ENCODE assay signal across 8 mouse cellular contexts in the genomic region with DNA sequence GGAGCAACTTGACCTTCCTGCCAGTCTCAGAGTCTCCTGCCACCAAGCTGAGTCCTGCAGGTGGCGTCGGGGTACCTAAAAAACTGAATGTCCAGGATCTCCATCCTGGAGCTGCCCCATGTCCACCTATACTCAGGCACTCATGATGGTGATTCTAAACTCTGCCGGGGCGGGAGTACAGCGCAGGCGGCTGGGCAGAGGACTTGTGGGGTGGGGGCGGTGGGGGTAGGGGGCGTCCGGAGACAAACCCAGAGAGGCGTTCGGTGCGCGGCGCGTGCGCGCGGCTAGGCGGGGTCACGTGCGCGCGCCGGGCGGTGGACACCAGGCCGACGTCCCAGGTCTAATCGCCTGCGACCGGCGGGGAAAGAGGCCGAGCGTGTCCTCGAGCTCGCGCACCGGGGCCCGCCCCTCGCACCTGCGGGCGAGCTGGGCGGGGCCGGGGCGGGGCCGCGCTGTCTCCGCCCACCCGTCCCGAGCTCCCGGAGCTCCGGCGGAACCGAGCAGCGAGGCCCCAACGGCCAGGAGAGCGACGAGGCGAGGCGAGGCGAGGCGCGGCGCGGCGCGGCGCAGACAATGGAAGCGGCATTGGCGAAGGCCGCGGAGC. TPM values are rescaled to one million over a fixed set of nuclear protein-coding genes. Genes with fewer than 3 reads are reported as not detected.
DNase-seq lines count a peak whose midpoint lies in the region; ATAC-seq and TF ChIP-seq lines count a peak whose summit lies in the region.

TSS of gene Ralgds (plus strand) at position 328 of the 604 bp plus-strand sequence.

- TF ChIP-seq CTCF in heart, postnatal 0 days (IDR thresholded peaks at IDR 0.05; ENCODE audit: low read depth), result no peak
- TF ChIP-seq CTCF in olfactory bulb, adult 2 months (IDR thresholded peaks at IDR 0.05; ENCODE audit: insufficient read depth, low read depth, low read length), result no peak

- peak; percentile 26 for ATAC-seq in CD4-positive, CD25-positive, alpha-beta regulatory T cell, adult 4 months
- peak; percentile 36 for ATAC-seq in heart, postnatal 0 days (ENCODE audit: insufficient read depth, low read depth)
- ATAC-seq in megakaryocyte progenitor cell, adult 5-6 weeks (replicated peaks; ENCODE audit: poor library complexity), result no peak

- under 1% methylated on average over 44 of the region's 71 CpGs for WGBS in heart, postnatal 0 days
- WGBS in olfactory bulb, adult 2 months, result under 1% methylated on average over 71 of the region's 71 CpGs

- H3K36me3 ChIP-seq in heart, postnatal 0 days (replicated peaks; ENCODE audit: control insufficient read depth, insufficient read depth, low read length), result no peaks in the 10 kb centered on the region

- peak within 1 kb of the TSS; percentile 95 for H3K4me2 ChIP-seq in heart, postnatal 0 days (ENCODE audit: low read depth, low read length)

- peak; percentile 69 to 81 for DNase-seq in adrenal gland, adult (ENCODE audit: inconsistent age in 2 of 2, low spot score in 1 of 2)
- peak; percentile 73 for DNase-seq in embryo, embryonic 9.5 days (ENCODE audit: extremely low spot score)
- DNase-seq in heart, postnatal 0 days (ENCODE audit: low spot score), result peak; percentile 25
- peak; percentile 78 to 91 for DNase-seq in kidney, postnatal 25 days
- peak; percentile 75 to 80 for DNase-seq in lung, adult 18-20 months

- peaks cover 18% of the 10 kb centered on the region for H3K4me1 ChIP-seq in heart, postnatal 0 days (ENCODE audit: control insufficient read depth, insufficient read depth)
- H3K4me1 ChIP-seq in olfactory bulb, adult 2 months (ENCODE audit: control insufficient read depth, insufficient read depth, low read length), result peaks cover 29% of the 10 kb centered on the region

- H3K27ac ChIP-seq in heart, postnatal 0 days (ENCODE audit: low read depth), result no peak within 1 kb of the TSS
- no peak within 1 kb of the TSS for H3K27ac ChIP-seq in olfactory bulb, adult 2 months (ENCODE audit: insufficient read depth, low read depth, low read length)

- no peaks in the 10 kb centered on the region for H3K9me3 ChIP-seq in heart, postnatal 0 days (replicated peaks; ENCODE audit: control insufficient read depth, low read length)

- no peak for TF ChIP-seq EP300 in heart, postnatal 0 days (IDR thresholded peaks at IDR 0.05; ENCODE audit: low read depth)

- no peaks in the 10 kb centered on the region for H3K27me3 ChIP-seq in heart, postnatal 0 days (ENCODE audit: control insufficient read depth, insufficient read depth, low read length)

- peak within 1 kb of the TSS; percentile 70 for H3K9ac ChIP-seq in heart, postnatal 0 days (replicated peaks; ENCODE audit: low read depth, low read length)

- H3K4me3 ChIP-seq in heart, postnatal 0 days (ENCODE audit: low read depth, low read length), result peak within 1 kb of the TSS; percentile 58
- H3K4me3 ChIP-seq in olfactory bulb, adult 2 months (ENCODE audit: insufficient read depth, low read depth, low read length), result peak within 1 kb of the TSS; percentile 82

- 0 out of 2 replicates have a peak, but pooled peaks have one; percentile 25 for TF ChIP-seq POLR2A in olfactory bulb, adult 2 months (IDR thresholded peaks at IDR 0.05; ENCODE audit: insufficient read depth, low read depth, low read length)

RNA-seq across cellular contexts. Expression of gene Ralgds, which starts in this region (rescaled TPM):
- 1 to 10 TPM; 4.3 to 8.8 TPM for polyA plus RNA-seq in CD4-positive, CD25-positive, alpha-beta regulatory T cell, adult 4 months (2017; shearing (Covaris generic))
- total RNA-seq in heart, postnatal 0 days (2014; rRNA removed; ENCODE audit: low replicate concordance), result 34.9 and 35.7 TPM in 2 replicates
- polyA plus RNA-seq in heart, postnatal 0 days (2015; fragmentation: Nextera tagmentation; extraction: Ambion mirVana), result 12.2 and 13.1 TPM in 2 replicates
- not detected in 2 replicates for polyA plus RNA-seq in olfactory bulb, adult 2 months (2012; ENCODE audit: insufficient read depth, insufficient read length, low replicate concordance, missing spikeins)
- total RNA-seq in megakaryocyte progenitor cell, adult 5-6 weeks (2015), result 3.4 and 7.4 TPM in 2 replicates
- total RNA-seq in megakaryocyte progenitor cell, adult 5-6 weeks (2017), result 3.2 and 3.3 TPM in 2 replicates

Comparison
In these comparisons a context has a peak if more than half of its experiments do, and no peak if none do; other contexts are left out.
1. DNase-seq: peak in every context shown above with its lines; median percentile 84 in kidney, postnatal 25 days; 78 in lung, adult 18-20 months; 75 in adrenal gland, adult; 73 in embryo, embryonic 9.5 days; 25 in heart, postnatal 0 days.